Mouse (Mus musculus): ENCODE data around the gene Veph1. TPM values are rescaled to one million over a fixed set of nuclear protein-coding genes. Genes with fewer than 3 reads are reported as not detected.

Gene Veph1
- total and polyA plus RNA-seq, 3 experiments, result not detected

- no peaks in the 10 kb centered on the region for H3K36me3 ChIP-seq (replicated peaks in 1 of 2; ENCODE audit: control insufficient read depth in 1 of 2, insufficient read depth in 1 of 2, low read length in 1 of 2)
- TF ChIP-seq SIN3A (IDR thresholded peaks at IDR 0.05; ENCODE audit: low read length), result no peak
- no peak for TF ChIP-seq TBP (conservative IDR thresholded peaks at IDR 0.05; ENCODE audit: low read depth, low read length)
- TF ChIP-seq KAT2A (IDR thresholded peaks at IDR 0.05; ENCODE audit: insufficient replicate concordance, low read length), result no peak
- no peak for TF ChIP-seq SMC3 (IDR thresholded peaks at IDR 0.05; ENCODE audit: low read depth, low read length)
- no peak for TF ChIP-seq ZNF384 (IDR thresholded peaks at IDR 0.05; ENCODE audit: low read depth, low read length)
- TF ChIP-seq ZMIZ1 (IDR thresholded peaks at IDR 0.05; ENCODE audit: low read depth, low read length), result no peak
- TF ChIP-seq BHLHE40 (IDR thresholded peaks at IDR 0.05; ENCODE audit: low read depth, low read length), result no peak
- no peak for TF ChIP-seq TCF12 (IDR thresholded peaks at IDR 0.05; ENCODE audit: low read depth, low read length)
- no peak for TF ChIP-seq MAZ (IDR thresholded peaks at IDR 0.05; ENCODE audit: low read depth, low read length)
- TF ChIP-seq MYC (IDR thresholded peaks at IDR 0.05; ENCODE audit: low read depth, low read length), result no peak
- no peak for TF ChIP-seq E2F4 (IDR thresholded peaks at IDR 0.05; ENCODE audit: insufficient replicate concordance, low read depth, low read length)
- no peak for TF ChIP-seq MEF2A (IDR thresholded peaks at IDR 0.05; ENCODE audit: borderline replicate concordance, low read depth, low read length)
- TF ChIP-seq PAX5 (IDR thresholded peaks at IDR 0.05; ENCODE audit: low read length), result no peak
- no peak for DNase-seq (ENCODE audit: extremely low read depth)
- no peak overlapping the region for H3K9ac ChIP-seq (ENCODE audit: insufficient read depth, low read depth)
- in situ Hi-C loops (cut with MboI; ENCODE audit: low pct_ligation_motif_present, low pct_unique_long_range_greater_than_20kb, low sequenced_read_pairs), result no loop called here
- H3K4me1 ChIP-seq (ENCODE audit: control insufficient read depth in 1 of 2, insufficient read depth in 2 of 2), result peaks cover 0 to 6% of the 10 kb centered on the region in 2 experiments; a peak in 2 of 4 replicates
- H3K27ac ChIP-seq (ENCODE audit: insufficient read depth, low read depth), result no peak overlapping the region
- H3K4me2 ChIP-seq (ENCODE audit: insufficient read depth, low read depth, poor library complexity, severe bottlenecking), result no peak overlapping the region
- no peaks in the 10 kb centered on the region for H3K27me3 ChIP-seq (replicated peaks)
- no peaks in the 10 kb centered on the region for H3K79me2 ChIP-seq (replicated peaks; ENCODE audit: control insufficient read depth, extremely low read depth, insufficient read depth, poor library complexity, severe bottlenecking)
- dilution Hi-C loops (cut with MboI; ENCODE audit: extremely low pct_ligation_motif_present, extremely low pct_unique_long_range_greater_than_20kb, low sequenced_read_pairs), result no loop called here
- H3K4me3 ChIP-seq (replicated peaks in 1 of 3; ENCODE audit: low read depth in 2 of 3, low read length in 2 of 3, poor library complexity in 1 of 3), result no peak overlapping the region
- no peaks in the 10 kb centered on the region for H3K9me3 ChIP-seq (replicated peaks; ENCODE audit: low read length)
Measured at GRCm38 (mm10) chr3:66165026-66165425, 131.6 kb downstream of the Veph1 start.

- no peak overlapping the region for H3K4me2 ChIP-seq (ENCODE audit: insufficient read depth, low read depth, poor library complexity, severe bottlenecking)
- no peak overlapping the region for H3K27ac ChIP-seq (ENCODE audit: insufficient read depth, low read depth)
- H3K27me3 ChIP-seq (replicated peaks), result no peaks in the 10 kb centered on the region
- no peak overlapping the region for H3K9ac ChIP-seq (ENCODE audit: insufficient read depth, low read depth)
- no peaks in the 10 kb centered on the region for H3K9me3 ChIP-seq (replicated peaks; ENCODE audit: low read length)
- dilution Hi-C loops (cut with MboI; ENCODE audit: extremely low pct_ligation_motif_present, extremely low pct_unique_long_range_greater_than_20kb, low sequenced_read_pairs) (no loop called here), in situ Hi-C loops (cut with MboI; ENCODE audit: low pct_ligation_motif_present, low pct_unique_long_range_greater_than_20kb, low sequenced_read_pairs) (no loop called here)
- no peak for DNase-seq (ENCODE audit: extremely low read depth)
- H3K79me2 ChIP-seq (replicated peaks; ENCODE audit: control insufficient read depth, extremely low read depth, insufficient read depth, poor library complexity, severe bottlenecking), result no peaks in the 10 kb centered on the region
- no peak overlapping the region for H3K4me3 ChIP-seq (replicated peaks in 1 of 3; ENCODE audit: low read depth in 2 of 3, low read length in 2 of 3, poor library complexity in 1 of 3)
- H3K36me3 ChIP-seq (replicated peaks in 1 of 2; ENCODE audit: control insufficient read depth in 1 of 2, insufficient read depth in 1 of 2, low read length in 1 of 2), result no peaks in the 10 kb centered on the region
- TF ChIP-seq E2F4 (IDR thresholded peaks at IDR 0.05; ENCODE audit: insufficient replicate concordance, low read depth, low read length), result no peak
- TF ChIP-seq TCF12 (IDR thresholded peaks at IDR 0.05; ENCODE audit: low read depth, low read length), result no peak
- no peak for TF ChIP-seq NELFE (IDR thresholded peaks at IDR 0.05; ENCODE audit: low read depth, low read length)
- TF ChIP-seq ZC3H11A (IDR thresholded peaks at IDR 0.05; ENCODE audit: low read depth, low read length), result no peak
- no peak for TF ChIP-seq USF2 (conservative IDR thresholded peaks at IDR 0.05; ENCODE audit: low read depth, low read length)
- no peak for TF ChIP-seq PAX5 (IDR thresholded peaks at IDR 0.05; ENCODE audit: low read length)
- TF ChIP-seq JUND (conservative IDR thresholded peaks at IDR 0.05; ENCODE audit: low read depth, low read length), result no peak
- TF ChIP-seq MEF2A (IDR thresholded peaks at IDR 0.05; ENCODE audit: borderline replicate concordance, low read depth, low read length), result no peak
- no peak for TF ChIP-seq USF1 (IDR thresholded peaks at IDR 0.05; ENCODE audit: low read depth, low read length)
- no peak for TF ChIP-seq TBP (conservative IDR thresholded peaks at IDR 0.05; ENCODE audit: low read depth, low read length)
- TF ChIP-seq JUN (IDR thresholded peaks at IDR 0.05; ENCODE audit: insufficient read depth, low read depth, low read length), result no peak
- TF ChIP-seq SIN3A (IDR thresholded peaks at IDR 0.05; ENCODE audit: low read length), result no peak
- TF ChIP-seq MAX (IDR thresholded peaks at IDR 0.05; ENCODE audit: low read length), result no peak
- TF ChIP-seq CTCF (conservative IDR thresholded peaks at IDR 0.05 in 1 of 2, IDR thresholded peaks at IDR 0.05 in 1 of 2; ENCODE audit: low read depth in 2 of 2, low read length in 2 of 2), result no peak
- no peak for TF ChIP-seq IRF4 (IDR thresholded peaks at IDR 0.05; ENCODE audit: low read depth, low read length)
- TF ChIP-seq CHD2 (IDR thresholded peaks at IDR 0.05; ENCODE audit: low read length), result no peak
- no peak for TF ChIP-seq EP300 (IDR thresholded peaks at IDR 0.05; ENCODE audit: low read length)
- peaks cover 0 to 6% of the 10 kb centered on the region in 2 experiments; a peak in 2 of 4 replicates for H3K4me1 ChIP-seq (ENCODE audit: control insufficient read depth in 1 of 2, insufficient read depth in 2 of 2)
Measured at GRCm38 (mm10) chr3:66164585-66164984, 132.1 kb downstream of the Veph1 start.
